Mouse (Mus musculus) urinary bladder, adult 2 months (tissue): ENCODE data around the gene Zbtb20. TPM values are rescaled to one million over a fixed set of nuclear protein-coding genes. Genes with fewer than 3 reads are reported as not detected.

Source experiments
- DNase-seq: peaks from one replicate; pipeline ENCODE4 v3.0.0; 2022; ENCODE audit warnings: low spot score
- polyA plus RNA-seq: library from polyadenylated mRNA; depleted of rRNA; stranded (reverse); fragments of >200 nt; gene quantifications from 2 replicates; pipeline ENCODE4 v1.2.3, GENCODE M21; 2012

Zbtb20 gene
- polyA plus RNA-seq, 1 experiment, result 12.5 TPM

GRCm38 (mm10) chr16:43443034-43443433, 567.4 kb downstream of the Zbtb20 start:
- no peak for DNase-seq

DNA sequence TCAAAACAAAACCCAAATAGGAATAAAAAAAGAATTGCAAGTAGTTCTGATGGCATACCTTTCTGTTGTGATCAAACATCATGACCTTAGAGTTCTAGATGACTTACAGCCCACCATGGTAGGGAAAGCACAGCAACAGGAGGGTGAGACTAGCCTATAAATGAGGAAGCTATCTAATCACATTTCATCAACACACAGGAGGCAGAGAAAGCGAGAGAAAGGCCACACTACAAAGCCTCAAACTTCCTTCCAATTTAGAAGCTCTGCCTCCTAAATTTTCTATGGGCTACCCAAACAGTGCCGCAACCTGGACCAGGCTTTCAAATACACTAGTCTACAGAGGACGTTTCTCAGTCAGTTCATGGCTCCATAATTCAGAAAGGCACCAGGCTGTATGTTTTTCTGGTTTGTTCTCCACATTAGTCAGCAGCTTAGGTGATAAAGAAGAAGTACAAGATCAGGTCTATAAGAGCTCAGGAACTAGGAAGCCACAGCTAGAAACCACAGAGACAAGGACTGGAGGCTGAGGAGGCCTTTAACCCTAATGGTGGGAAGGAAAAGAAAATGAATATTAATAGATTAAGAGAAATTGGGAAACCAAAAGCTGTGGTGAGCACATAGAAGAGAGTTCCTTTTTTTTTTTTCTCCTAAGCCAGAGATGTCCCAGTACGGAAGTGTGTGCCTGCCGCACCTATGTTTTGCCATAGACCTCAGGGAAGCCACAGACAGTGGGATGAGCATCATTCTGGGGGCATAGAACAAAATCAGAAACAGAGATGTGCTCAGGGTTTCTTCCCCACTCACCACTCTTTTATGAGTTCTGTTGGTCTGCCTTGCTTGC, 572.7 kb downstream of the Zbtb20 start:
- no peak for DNase-seq

GRCm38 (mm10) chr16:43454370-43454934, 578.8 kb downstream of the Zbtb20 start:
- DNase-seq, result no peak

- DNase-seq, result no peak
These were observed 580.9 kb downstream of the Zbtb20 start for GRCm38 (mm10) chr16:43456446-43457172.

DNA sequence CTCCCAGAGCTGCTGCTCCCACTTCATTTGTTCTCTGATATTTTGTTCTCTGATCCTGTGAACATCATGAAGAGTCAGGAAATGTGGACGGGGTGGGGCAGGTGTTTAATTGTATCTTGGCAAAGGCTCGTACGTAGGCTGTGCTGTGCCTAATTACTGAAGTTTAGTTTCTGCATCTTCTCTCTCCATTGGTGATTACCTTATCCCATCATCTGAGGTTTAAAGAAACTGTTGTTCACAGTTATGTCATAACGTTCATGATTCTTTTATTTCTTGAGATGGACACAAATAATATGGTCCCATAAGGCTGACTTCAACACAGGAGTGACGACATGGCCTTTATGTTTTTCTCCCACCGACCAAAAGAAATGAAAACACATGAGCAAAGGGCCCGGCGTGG, 582.1 kb downstream of the Zbtb20 start:
- no peak for DNase-seq

GRCm38 (mm10) chr16:43458726-43459223, 583.1 kb downstream of the Zbtb20 start:
- DNase-seq, result no peak

DNA sequence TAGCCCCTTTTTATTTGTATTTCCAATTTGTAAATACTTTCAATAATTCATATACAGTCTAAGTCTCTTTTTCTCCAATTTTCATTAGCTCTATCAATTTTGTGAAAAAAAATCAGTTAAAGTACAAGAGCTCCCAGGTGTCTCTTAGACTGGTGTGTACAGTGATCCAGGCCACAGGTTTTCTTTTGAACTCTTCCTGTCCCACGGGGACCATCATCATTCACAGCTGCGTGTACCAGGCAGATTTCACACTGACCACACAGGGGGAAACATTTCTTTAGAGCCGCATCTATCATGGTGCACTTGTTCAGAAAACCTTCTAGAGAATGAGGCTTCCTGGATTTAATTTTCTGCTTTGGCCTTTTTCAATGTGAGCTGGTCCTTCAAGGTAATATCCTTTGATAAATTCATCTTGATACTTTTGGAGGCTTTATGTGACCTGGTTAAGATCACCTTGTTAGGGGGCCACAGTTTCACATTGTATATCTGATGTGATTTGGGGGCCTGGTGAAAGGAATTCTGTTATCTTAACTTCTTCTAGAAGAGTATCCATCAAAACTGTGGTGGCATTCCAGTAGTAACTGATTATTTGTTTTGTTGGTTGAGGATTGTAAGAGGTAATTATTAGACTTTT, 586.2 kb downstream of the Zbtb20 start:
- DNase-seq, result no peak

GRCm38 (mm10) chr16:43462470-43463455, 587.1 kb downstream of the Zbtb20 start:
- DNase-seq, result no peak

- no peak for DNase-seq
These were observed 588.2 kb downstream of the Zbtb20 start for GRCm38 (mm10) chr16:43463684-43464475.

GRCm38 (mm10) chr16:43464476-43465080, 588.9 kb downstream of the Zbtb20 start:
- no peak for DNase-seq

GRCm38 (mm10) chr16:43465368-43465839, 589.7 kb downstream of the Zbtb20 start:
- no peak for DNase-seq

DNA sequence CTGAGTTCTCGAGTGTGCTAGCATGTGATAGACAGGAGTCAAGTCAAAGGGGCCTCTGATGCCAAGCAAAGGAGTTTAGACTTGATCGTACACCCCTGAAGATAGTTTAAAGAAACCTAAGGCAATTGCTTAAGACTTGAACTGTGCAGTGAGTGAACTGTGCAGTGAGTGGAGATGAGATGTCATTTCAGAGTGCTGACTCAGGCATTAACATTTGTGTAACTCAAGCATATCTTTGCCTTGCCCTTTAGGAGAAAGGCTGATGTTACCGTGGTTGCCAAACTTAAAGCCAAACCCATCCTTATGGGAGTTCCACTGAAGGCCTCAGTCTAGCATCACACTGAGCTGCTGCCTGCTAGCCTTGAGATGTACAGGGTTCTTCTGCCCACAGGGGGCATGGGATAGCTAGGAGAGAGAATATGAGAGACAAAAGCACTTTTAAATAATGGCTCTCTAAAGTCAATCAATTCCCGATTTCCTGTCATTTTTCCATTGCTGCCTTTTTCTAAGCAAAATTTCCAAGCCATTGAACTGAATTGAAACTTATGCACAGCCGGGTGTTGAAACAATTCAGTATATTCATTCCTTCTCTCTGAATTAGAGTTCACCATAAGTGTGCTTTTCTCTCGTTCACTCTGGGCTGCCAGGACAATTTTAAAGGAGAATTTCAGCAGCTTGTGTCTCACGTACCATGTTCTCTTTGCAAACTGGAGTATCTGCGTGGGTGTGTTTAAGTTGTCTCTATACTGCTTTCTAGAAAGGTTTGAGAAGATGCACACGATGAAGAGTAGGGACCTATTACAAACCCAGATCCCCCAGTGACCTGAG, 590.5 kb downstream of the Zbtb20 start:
- no peak for DNase-seq

DNA sequence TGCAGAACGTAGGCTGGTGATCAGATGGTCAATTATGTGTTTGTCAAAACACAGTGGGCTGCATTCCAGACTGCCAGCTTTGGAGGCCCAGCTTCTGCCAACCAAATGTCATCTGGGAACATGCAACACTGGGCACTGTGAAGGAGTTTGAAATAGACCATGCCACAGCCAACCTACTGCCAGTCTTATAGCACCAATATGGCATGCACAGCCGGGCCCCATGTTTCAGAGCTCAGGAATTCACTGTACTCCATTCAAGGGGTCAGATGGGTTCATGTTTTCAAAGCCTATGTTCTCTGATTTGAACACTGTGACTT, 591.0 kb downstream of the Zbtb20 start:
- no peak for DNase-seq

- DNase-seq, result no peak
These were observed 595.4 kb downstream of the Zbtb20 start for GRCm38 (mm10) chr16:43471060-43471459.

GRCm38 (mm10) chr16:43474941-43475728, 599.5 kb downstream of the Zbtb20 start:
- no peak for DNase-seq

DNA sequence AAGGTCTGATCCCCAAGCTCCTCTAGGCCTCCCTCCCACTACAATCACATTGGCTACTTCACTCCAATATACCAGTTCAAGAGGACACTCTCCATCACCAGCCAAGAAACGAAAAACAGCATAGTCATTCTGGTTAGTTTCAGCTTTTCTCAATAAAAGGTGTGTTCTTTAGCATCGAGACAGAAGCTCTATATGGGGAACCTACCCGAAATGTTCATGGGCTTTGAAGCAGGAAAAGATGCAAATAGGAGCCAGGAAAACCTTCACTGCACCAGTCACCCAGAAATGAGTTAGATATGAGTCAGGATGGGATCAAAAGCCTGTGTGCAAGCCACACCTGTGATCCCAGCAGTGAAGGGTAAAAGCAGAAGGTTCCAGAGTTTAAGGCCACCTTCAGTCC, 601.2 kb downstream of the Zbtb20 start:
- DNase-seq, result no peak

- no peak for DNase-seq
These were observed 602.7 kb downstream of the Zbtb20 start for GRCm38 (mm10) chr16:43478352-43478751.

DNA sequence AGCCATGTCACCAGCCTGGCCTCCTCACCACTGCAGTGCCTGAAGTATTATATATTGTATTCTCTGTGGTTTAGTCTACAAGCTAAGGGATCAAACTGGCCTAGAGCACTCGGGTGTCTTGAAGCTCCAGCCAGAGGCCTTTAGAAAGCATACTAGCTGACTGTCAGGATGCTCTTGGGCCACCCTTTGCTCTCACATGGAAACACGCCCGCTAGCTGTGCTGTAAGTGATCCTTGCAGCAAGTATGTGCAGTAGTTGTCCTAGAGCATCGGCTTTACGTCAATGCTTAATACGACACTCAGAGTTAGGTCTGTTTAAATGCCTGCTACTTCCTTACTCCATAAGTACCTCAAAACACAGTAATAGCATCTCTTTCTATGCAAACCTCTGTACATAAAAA, 604.9 kb downstream of the Zbtb20 start:
- DNase-seq, result no peak
